Mouse (Mus musculus) thymus, adult 2 months (tissue): ENCODE results near the gene Lamtor2.

Experiments
- CTCF ChIP-seq: fragments of 200-500 bp; IDR thresholded peaks from 2 replicates; pipeline ENCODE4 v1.5.1; 2012; ENCODE audit warnings: mild to moderate bottlenecking, control low read depth, low read length, moderate library complexity, borderline replicate concordance; ENCODE audit not compliant: control insufficient read depth, poor library complexity, insufficient read depth; ENCODE audit errors: extremely low read depth
- POLR2A ChIP-seq: fragments of 200-500 bp; IDR thresholded peaks from 2 replicates; pipeline ENCODE4 v1.6.1; 2012; ENCODE audit warnings: mild to moderate bottlenecking, low read length, control low read depth, moderate library complexity; ENCODE audit not compliant: control insufficient read depth, poor library complexity, insufficient read depth; ENCODE audit errors: extremely low read depth

DNA sequence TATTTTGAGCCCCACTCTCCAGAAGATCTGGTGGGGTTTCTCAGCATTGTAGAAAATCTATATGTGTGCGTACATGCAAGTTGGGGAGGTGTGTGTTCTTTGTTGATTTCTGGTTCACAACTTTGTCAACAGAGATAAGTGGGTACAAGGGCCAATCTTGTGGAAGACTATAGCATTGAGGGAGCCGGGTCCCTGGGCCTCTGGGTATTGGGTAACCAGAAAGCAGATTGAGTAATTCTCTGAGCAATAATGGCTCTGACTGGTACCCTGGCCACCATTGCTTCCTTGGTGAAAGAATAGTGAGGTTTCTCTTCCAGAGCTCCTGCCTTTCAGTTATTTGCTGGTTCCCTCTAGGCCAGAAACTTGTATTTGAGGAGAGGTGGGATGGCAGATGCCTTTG is 16.2 kb upstream of the Lamtor2 start:
- TF ChIP-seq CTCF (no peak), POLR2A (no peak)
